Mouse (Mus musculus) right cerebral cortex, postnatal 10 days (tissue): ENCODE data around the gene Rora.

Experiments
- DNase-seq, 2 experiments: peaks; one replicate each; pipeline ENCODE4 v3.0.0; 2021; ENCODE audit warnings: low spot score in 2 of 2

Gene Rora

DNA sequence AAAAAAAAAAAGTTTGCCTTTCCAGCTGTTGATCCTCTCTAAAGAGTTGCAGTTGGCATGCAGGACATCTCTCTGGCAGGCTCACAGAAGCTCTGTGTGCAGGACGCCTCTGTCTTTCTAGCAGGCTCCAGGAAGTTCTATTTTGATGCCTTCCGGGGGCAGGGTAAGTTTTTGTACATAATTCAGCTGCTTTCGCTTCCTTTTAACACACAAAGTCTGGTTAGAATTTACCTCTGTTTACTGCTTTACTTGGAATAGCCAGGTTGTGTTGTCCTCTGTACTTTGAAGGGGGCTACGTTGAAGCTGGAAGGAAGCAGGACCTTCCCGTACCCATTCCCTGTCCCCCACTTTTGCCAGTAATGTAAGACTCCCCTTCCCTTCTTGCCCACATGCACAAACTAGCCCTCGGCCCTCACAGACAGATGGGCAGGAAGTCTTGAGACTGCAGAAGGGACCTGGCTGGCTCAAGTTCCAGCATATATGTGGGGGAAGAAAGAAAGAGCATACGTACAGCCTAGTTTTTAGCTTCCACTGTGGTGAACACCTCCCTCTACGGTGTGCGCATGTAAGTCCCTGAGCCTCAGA, 231.0 kb downstream of the Rora start:
- DNase-seq, result peak; percentile 36 to 46

DNA sequence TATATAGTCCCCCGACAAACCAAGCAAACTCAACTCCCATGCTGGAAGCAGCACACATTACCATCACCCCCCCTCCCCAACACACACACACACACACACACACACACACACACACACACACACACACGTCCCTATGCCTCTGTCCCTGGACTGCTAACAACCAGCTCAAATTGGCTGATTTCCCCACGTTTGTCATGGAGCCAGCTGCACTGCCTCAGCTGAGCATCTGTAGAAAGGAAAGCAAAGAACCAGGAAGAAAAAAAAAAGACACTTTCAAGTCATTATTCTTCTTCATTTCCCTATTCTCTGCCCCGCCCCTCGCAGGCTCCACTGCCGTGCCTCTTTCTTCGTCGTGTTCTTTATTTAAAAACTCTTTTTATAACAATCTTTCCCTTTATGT, 235.1 kb downstream of the Rora start:
- DNase-seq, result peak; percentile 79 to 82

DNA sequence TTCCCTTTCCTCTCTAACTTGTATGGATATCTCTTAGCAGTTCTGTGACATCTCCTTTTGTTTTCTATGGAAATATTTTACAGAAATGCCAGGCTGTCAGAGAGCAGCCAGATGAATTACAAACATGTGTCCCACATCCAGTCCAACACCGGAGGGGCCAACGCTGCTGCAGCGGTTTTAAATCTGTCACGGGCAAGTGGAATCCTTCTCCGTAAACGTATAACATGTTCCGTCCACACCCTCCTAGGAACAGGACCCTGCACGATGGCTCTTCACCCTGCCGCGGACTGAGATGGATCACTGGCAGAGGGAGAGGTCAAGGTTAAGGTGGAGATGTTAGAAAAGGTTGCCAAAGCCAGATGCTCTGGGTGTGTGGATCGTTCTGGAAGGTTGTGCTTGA, 237.8 kb downstream of the Rora start:
- no peak for DNase-seq

DNA sequence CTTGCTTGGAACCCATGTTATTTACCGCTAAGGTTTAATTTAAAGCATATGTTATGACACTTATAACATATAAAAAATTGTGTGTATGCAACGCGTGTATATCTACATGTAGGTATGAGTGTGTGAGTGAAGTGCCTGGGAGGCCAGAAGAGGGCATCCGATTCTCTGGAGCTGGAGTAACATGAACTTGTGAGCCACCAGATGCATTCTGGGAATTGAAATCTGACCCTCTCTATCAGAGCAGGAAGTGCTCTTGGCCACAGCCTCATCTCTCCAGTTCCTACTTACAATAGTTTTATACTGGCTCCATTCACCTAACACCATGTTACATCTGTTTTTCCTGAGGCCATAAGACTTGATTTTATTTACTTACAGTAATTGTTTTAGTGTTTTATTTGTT, 238.8 kb downstream of the Rora start:
- DNase-seq, result no peak

DNA sequence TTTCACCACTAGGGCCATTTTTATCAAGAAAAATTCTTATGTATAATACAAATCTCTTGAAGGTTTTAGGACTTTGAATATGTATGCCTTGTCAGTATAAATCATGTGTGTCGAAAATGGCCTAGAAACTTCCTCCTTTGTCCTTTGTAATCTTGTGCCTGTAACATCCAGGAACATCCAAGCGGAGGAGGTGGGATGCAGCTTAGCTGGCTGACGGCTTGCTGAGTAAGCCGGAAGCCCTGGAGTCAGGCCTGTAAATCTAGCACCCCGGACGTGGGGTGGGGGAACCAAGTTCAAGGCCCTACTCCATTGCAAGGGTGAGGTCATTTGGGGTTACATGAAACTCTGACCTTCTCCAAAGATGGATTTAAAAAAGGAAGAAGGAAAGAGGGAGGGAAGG, 239.3 kb downstream of the Rora start:
- DNase-seq, result no peak

DNA sequence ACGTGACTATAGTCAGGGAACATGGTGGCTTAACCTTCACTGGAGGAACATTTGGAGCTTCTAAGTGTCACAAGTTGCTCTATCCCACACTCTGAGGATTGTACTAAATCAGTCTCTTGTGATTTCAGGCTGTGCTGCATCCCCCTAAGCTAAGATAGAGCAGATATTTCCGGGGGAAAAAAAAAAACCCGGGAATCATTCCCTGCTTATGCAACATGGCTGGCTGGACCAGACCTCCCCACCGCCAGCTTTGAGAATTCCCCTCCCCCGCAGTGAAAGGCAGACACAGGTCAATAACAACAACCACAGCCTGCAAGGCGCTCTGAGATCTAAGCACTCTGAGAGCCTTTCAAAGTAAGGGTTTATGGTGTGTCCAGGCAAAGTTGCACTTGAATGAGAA, 244.7 kb downstream of the Rora start:
- no peak for DNase-seq

DNA sequence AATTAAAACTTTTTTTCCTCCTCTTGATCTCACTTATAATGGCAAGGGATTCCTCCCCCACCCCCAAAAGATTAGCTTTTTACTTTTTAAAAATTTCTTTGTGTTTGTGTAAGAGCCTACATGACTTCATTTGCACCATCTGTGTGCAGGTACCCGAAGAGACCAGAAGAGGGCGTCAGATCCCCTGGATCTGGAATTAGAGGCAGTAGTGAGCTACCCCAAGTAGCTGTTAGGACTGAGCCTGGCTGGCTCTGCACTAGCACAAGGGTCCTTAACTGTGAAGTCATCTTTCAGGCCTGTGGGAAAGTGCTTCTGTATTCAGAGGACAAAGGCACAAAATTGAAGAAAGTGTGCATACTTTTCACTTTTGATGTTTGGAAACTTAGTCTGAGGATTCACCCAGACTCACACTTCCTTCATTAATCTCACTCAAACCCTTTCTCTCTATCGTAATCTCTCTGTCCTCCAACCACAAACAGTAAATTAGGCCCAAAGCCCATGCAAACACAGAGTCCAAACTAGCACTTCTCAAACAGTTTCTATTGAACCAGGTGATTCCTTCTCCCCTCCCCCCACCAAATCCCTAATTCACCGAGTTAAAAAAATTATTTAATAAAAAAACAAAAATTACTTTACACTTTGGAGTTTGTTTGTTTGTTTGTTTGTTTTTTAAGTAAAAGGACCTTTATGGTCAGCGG, 246.1 kb downstream of the Rora start:
- no peak for DNase-seq

DNA sequence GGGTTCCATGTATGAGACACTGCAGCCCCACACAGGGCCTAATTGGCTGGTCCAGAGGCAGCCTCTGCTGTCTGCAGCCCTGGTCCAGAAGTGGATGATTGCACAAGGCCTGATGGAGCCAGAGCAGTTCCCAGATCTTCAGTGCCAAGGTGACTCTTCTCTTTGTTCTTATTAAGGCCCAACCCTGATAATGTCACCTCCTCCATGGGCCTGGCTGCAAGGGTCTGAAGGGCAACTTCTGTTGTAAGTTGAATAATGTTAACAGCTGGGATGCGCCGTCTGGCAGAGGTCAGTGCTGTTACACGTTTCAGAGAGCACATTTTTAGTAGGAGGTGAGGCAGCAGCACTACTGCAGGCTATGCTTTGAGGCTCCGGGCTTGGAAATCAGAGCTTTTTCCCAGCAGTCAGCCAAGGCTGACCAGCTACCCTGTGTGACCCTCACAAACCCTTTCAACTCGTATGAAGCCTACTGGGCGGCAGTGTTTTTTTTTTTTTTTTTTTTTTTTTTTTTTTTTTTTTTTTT, 252.8 kb downstream of the Rora start:
- no peak for DNase-seq

DNA sequence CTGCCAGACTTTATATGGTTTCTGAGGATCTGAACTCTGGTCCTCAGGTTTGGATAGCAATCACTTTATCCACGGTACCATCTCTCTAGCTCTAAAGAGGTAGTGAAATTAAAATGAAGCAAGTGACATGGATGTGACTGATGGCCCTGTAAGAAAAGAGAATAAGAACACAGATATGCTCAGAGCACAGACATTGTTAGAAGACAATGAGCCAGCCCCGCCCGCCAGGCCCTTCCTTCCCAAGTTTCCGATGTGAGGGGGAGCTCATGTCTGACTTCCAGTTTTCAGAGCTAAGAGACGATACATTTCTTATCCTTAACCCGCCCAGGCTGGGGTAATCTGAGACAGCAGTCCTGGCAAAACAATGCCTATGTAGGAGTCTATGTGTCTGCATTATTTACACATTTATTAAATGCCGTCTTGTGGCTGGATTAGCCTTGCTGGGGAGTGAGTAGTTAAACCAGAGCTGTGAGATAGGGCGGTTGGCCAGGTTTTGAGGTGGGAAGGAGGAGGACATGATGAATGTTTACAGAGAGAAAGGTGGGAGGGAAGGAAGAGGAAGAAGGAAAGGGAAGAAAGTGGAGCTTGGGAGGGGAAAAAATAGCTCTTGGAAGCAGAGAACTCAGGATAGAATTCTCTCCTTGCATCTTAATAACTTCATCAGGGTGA, 259.0 kb downstream of the Rora start:
- no peak for DNase-seq

DNA sequence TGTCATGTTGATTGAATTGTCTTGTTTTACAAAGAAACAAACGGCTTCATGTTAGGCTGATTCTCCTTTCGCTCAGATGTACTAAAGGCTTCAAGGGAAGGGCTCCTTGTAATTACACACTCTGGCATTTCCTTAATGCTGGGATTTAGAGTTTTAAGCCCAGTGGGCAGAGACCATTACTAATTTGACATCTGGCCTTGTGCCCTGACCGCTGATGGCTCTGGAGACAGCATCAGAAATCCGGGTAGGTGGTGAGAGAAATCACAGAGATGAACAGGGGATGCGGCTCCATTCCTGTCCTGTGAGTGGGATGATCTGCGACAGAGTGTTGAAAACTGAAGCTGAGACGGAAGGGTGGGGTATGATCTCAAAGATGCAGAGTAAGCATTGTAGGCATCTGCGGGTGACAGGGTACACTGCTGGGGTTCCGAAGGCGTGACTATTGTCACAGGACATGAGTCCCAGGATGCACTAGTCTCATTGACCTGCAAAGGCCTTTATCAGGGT, 259.7 kb downstream of the Rora start:
- no peak for DNase-seq

DNA sequence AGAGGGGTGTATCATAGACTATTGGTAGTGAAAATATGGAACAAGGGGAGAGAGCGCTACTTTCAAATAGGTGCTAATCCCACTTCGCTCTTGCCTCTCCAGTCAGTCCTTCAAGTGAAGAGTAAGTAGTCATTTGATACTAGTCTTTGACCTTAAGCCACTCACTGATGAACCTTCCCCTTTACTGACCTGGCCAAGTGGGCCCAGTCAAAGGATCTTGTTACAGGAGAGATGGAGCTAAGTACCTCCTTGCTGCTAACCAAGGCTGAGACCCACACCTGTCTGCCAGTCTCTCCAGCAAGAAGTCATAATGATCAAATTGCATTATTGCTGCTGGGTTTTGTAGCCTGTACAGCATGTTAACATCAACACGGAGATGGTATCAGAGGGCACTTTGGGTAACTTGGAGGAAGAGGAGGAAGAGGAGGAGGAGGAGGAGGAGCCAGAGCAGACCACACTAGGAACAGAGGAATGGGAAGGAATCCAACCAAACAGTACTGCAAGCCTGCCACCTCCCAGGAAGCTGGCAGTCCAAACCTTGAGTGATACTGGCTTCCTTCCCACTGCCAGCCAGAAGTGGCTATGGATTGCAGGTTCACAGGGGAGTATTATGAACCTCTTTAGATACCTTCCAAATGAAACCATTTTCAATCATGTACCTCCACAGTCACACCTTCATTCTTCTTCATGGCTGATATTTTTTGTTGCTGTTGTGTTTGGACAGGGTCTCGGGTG, 261.1 kb downstream of the Rora start:
- no peak for DNase-seq

DNA sequence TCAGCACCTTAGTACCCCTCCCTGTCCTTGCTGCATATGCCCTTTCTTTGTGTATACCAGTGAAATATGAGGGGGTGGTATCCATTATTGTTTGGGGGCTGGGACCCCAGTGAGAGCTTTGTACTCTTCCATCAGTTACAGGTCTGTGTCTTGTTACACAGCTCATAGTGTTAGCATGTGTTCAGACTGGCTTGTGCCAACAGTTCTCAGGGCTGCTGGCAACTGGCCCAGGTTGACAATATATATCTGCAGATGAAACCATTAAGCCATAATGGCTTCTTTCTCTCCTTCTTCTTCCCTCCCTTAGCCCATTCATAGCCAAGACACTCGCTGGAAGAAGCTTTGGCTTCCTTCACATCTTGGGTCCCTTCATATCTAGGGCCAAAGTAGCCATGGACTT, 263.2 kb downstream of the Rora start:
- DNase-seq, result peak; percentile 43

DNA sequence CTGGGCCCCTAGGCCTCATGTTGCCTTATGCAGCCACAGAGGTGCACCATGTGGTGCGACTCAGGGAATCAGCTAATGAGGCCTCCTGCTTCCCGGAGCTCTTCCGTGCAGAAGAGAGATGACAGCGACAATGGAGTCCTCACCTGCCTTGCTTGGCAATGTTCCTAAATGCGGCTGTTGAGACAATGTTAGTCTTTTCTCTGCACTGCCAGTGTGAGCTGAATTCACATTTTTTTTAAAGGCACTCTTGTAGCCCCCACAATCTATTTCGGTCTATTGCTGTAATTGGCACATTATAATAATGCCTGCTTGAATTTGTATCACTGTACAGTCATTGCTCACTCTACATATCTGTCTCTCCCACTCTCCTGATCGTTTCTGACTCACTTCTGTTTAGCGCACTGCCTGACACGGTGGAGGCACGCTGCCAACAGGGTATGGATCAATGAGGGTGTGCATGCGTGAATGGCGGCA, 269.6 kb downstream of the Rora start:
- DNase-seq, result peak; percentile 60 to 74

DNA sequence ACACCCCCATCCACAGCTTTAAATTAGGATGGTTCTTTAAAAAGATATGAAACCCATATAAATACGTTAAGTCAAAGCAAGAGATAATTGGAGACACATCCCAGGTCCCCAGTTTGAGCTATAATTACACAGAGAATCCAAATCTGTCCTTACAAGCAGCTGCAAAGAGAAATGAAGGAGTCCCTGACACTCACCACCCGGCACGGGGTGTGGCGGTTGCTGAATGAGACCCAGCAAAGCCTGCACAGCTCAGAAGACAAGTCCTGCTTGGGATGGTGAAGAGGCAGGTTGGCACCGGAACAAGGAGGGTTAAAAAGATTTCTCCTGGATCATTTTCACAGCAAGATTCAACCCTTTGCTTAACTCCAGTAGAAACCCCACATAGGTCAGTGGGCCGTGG, 272.8 kb downstream of the Rora start:
- DNase-seq, result peak; percentile 53 to 68

DNA sequence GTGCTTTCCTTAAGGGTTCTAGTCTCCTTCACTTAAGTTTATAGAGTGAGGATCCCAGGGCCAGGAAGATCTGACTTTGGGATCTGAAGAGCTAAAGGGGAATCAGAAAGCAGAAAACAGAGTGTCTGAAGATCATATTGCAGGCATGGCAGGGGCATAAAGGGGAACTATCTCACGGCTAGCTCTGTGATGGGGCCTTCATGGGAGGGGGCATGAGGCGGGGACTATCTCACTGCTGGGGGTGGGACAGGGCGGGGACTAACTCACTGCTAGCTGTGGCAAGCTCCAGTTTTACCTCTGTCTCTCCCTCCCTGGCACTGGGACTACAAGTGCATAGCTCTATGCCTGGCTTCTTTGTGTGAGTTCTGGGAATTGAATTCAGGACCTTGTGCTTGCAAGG, 279.6 kb downstream of the Rora start:
- DNase-seq, result no peak

DNA sequence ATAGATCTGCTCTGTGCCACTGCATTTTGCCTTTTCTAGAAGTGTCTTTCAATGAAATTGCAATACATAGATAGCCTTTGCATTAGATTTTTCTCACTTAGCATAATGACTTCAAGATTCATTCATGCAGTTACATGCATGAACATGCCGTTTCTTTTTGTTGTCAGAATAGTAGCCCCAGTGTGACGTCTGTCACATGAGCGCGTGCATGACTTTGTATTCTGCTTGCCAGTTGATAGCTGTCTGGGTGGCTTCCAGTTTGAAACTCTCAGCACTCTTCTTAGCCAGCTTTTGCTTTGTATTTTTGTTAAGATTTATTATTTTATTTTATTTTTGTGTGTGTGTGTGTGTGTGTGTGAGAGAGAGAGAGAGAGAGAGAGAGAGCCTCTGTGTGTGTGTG, 280.7 kb downstream of the Rora start:
- DNase-seq, result no peak

DNA sequence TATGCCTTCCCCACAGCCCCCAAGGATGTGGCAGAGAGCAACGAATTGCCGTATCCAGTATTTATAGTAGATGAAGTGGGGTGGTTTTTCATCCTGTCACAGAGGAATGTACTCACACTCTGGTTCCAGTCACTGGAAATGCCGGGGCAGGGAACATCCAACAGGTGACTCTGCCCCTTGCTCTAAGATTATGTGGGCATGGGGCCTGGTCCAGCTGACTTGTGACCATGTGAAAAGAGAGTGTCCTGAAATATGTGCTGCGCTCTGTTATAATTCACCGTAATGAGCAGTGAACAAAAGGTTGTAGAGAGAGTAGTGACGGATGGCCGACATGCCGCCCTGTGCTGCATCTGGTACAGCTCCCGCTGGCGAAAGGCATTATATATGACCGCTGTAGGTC, 282.0 kb downstream of the Rora start:
- no peak for DNase-seq

DNA sequence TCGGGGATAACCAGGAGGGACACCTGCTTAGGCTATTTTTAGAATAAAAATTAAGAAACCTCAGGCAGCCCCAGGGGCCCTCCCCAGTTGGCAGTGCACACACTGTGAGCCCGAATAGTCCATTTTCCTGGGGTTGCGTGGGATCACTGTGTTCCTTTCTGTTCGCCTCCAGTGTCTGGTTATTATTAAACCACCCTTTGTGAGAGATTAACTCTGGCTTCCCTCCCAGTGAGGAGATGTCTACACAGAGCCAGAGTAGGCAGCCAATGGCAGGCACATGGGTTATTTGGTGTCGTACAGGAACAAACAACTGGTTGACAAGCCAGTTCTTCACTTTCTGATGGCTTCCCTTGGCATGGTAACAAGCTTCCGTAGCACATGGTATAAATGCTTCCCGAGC, 287.5 kb downstream of the Rora start:
- peak; percentile 59 to 79 for DNase-seq

DNA sequence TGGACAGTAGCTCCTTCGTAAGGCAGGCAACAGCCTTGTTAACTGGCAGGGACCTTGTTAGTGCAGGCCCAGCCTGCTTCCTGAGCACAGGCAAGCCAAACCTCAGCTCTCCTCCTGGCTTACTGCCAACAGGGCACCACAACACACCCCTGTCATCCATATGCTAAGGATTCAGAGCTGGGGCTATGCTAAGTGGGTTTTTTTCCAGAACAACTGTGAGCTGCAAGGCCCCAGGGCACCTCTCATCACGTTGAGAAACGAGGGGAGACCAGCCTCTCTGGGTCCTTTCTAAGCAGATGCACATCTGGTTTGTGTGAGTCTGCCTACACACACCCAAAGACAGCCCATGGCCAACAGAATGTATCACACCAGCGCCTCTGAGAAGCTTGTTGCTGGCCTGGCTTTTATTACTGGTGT, 289.0 kb downstream of the Rora start:
- no peak for DNase-seq

DNA sequence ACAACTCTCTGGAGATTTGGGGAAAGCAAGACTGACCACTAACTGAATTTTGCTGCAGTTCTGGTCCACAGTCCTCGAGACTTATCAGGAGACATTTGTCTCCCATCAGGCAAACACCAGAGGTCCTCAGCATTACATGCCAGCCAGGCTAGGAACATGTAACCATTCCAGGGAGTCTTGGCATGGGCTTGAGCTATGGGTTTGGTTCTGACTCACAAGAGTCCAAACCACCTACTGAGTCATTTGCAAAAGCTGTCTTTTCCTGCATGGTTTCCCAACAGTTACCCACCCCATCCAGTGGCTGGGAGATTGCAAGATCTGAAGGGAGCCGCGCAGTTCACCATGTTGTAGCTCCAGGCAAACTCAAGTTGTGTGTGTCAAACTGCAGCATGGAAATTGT, 290.4 kb downstream of the Rora start:
- DNase-seq, result no peak

DNA sequence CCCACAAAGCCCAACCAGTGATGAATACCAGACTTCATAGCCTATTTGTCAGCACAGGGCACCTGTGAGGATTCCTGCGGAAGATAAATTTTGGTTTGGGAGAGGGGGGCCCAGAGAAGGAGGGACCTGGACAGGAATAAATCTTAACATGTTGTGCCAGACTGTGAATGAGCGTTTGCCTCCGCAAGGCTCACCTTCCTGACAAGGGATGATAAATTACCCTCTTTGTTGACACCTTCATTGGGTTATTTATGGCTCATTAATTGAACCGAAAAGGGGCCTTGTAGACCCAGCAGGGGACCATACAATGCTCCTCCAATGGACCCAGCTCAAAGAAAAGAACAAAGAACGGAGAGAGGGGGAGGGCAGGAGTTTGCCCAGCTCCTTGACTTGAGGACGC, 294.1 kb downstream of the Rora start:
- no peak for DNase-seq

DNA sequence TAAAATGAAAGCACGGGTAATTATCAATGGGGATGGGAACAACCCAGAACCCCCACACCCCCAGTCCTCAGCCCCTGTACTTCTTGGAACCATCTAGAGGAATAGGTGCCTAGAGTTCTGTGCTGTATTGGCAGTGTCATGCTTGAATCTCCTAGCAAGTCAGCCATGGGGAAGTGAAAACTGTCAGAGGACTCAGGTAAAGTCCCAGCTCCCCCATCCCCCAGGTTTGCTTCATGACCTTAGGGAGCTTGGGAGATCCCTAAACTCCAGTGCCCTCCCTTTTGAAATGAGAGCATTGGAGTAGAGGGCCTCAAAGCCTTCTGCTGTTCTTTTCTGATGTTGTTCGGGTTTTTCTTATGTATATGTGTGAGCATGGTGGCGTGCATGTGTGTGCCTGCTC, 294.6 kb downstream of the Rora start:
- DNase-seq, result no peak
